Mouse (Mus musculus) spleen, adult 12 weeks (tissue): Measurements from ENCODE around the gene Npas4.
"Not testable (repeated sequence)": the region's sequence is repeated elsewhere in the genome, so short reads cannot be mapped to it uniquely, and the experiment has no call there.

Experiments
- DNase-seq: peaks from one replicate; pipeline ENCODE4 v3.0.0; 2022; ENCODE audit warnings: low spot score

The Npas4 gene

DNA sequence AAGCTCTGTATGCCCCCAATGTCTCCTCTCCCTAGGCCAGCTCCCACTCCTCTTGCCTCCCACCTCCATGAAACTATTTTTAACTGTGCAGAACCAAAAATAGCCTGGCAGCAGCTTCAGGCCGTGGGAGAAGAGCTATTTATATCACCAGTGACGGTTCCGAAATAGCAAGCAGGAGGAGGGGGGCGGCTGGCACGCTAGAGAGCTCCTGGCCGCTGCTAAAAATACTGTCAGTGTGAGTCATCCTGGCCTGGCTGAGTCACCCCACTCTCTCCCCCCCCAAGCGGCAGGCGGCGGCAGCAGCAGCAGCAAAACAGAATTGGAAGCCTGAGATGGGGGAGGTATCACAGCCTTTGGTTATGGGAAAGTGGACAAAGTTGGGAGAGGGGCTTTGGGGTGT, 2.8 kb upstream of the Npas4 start:
- DNase-seq = no peak

GRCm38 (mm10) chr19:4992371-4992770, 2.3 kb upstream of the Npas4 start:
- DNase-seq = no peak

- DNase-seq = no peak
These were observed 600 bp upstream of the Npas4 start for GRCm38 (mm10) chr19:4990716-4991115.

- no peak for DNase-seq
These were observed 471 bp downstream of the Npas4 start for GRCm38 (mm10) chr19:4989434-4990255.

- DNase-seq = peak; percentile 63
These were observed 1.1 kb downstream of the Npas4 start for GRCm38 (mm10) chr19:4989013-4989412.

DNA sequence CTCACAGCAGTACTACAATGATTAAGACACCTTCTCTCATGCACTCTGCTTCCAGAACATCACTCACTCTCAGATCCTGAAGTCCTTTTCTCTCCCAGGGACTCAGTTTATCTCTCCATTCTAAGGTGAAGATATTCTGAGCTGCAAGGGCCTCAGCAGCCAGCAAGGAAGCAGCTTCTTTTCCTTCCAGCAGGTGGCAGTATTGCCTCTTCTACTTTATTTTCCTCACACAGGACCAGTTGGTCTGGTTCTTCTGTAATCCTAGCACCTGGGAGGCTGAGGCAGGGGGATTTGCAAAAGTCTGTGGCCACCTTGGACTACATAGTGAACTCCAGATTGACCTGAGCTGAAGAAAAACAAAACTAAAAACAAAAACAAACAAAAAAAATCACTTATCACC, 8.3 kb downstream of the Npas4 start:
- peak; percentile 16 for DNase-seq

DNA sequence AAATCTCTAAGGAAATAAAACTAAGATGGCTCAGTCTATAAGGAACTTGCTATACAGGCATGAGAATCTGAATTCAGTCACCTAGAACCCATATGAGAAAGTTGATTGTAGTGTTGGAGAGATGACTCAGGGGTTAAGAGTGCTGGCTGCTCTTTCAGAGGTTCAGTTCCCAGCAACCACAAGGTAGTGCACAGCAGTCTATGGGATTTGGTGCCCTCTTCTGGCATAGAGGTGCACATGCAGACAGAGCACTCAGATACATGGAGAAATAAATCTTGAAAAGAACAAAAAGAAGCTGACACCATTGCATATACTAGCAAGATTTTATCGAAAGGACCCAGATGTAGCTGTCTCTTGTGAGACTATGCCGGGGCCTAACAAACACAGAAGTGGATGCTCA, 21.9 kb downstream of the Npas4 start:
- no peak for DNase-seq

DNA sequence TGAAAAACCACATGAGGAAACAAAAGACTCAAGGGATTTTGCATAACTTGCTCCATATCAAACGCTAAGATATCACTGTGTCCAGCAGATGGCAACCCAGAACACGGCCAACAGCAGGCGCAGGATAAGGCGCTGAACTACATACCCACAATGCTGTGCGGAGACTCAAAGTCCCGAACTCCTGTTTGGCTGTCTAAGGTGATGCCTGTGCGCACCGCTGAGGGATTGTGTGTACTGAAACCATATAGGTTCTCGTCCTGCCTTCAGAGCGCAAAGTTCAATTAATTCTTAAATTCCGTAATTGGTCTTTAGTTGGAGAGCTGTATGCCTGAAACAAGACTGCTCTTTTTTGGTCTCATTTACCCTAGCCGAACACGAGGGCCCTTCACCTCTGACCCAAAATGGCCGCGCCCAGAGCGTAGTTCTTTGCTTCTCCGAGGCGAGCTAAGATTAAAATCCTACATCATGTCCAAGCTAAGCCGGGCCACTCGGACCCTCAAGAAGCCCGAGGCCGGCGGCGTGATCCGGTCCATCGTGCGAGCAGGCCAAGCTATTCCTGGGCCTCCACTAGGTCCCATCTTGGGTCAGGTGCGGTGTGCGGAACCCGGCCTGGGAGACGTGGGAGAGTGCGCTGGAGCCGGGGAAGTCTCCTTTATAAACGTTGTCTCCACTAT, 28.1 kb downstream of the Npas4 start, which contains the start of gene Mrpl11:
Gene Mrpl11 (plus strand): TSS at position 220 of the 674 bp plus-strand sequence.
- DNase-seq = peak; percentile 83

DNA sequence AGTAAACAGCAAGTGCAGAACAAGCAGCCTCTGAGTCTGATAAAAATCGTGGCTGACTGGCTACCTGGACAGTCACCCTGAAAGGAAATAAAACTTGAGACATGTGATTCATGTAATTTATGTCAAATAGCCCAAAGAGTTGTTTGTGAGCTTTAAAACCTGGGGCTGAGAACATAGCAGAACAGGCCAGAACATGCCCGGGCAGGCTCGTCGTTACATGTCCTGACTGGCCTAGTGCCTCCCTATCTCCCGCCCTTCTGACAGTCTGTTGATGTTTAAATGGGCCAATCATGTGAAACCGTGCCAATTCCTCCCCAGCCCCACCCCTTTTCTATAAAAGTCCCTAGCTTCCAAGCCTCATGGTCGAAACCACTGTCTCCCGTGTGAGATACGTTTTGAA, 41.5 kb downstream of the Npas4 start:
- DNase-seq = not testable (repeated sequence)

DNA sequence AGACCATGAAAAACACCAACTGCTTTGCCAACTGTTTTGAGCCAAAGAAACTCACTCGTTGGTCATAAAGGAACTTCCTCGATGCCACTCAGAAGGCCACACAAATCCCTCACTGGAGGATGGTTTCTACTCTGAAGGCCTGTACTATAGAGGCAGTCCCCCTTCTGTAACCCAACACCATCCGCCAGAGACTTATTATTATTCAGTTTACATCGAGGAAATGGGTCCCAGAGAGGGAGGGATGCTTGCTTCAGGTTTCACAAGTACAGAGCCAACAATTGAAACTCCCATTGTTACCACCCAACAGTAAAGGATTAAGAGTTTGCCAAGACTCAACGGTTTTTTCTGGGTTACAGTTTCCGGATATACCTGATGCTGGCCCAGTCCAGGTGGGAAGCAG, 44.6 kb downstream of the Npas4 start:
- DNase-seq = no peak

GRCm38 (mm10) chr19:4943253-4943588, 46.9 kb downstream of the Npas4 start:
- DNase-seq = no peak

DNA sequence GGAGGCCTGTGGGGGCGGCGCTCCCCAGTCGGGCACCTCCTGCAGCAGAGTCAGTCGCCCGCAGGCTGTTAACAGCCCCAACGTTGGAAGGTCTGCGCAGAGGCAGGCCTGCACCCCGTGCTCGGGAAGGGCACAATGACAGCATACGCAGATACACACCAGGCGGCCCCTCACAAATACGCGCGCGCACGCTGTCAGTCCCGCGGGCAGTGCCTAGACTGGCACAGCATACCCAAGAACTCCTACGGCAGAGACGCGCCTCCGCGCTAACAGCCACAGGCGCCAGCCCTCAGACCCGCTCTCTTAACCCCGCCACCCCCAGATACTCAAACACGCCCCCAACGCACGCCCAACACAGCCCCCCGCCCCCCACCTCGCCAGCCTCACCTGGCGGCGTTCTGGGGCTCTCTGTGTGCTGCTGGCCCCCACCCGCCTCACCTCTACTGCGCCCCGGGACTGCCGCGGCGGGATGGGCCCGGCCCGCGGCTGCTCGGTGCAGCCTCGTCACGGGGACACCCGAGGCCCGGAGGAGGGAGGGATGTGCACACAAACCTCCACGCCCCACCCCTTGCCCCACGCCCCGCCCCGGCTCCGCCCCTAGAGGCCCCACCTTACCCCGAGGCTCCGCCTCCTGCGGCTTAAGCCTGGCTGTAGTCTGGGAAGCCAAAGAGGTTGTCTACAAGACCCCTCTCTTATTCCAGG, 47.4 kb downstream of the Npas4 start, which contains the start of gene Peli3:
Gene Peli3 (minus strand): TSS at position 577 of the 702 bp plus-strand sequence.
- DNase-seq = peak; percentile 52

GRCm38 (mm10) chr19:4937444-4938310, 52.4 kb downstream of the Npas4 start:
- no peak for DNase-seq

DNA sequence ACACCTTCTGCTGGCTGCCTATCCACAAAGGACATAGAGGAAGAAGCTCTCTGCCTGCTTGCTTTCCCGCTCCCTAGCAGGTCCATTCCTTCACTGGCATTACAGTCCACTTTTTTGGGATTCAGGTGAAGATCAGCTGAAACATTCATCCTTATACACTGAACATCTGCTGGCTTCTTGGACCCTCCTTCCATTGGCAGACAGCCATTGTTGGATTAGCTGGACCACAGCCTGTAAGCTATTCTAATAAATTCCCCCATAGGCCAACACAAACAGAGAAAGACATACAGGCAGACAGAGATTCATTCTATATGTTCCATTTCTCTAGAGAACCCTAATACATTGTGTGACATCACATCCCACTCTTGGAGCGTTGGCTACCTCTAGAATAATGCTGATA, 53.2 kb downstream of the Npas4 start:
- DNase-seq = no peak
